Mouse (Mus musculus): ENCODE results near the gene 4921536K21Rik. TPM values are rescaled to one million over a fixed set of nuclear protein-coding genes. Genes with fewer than 3 reads are reported as not detected.
A peak's percentile ranks its signal among the peaks of the same experiment; 100 is the strongest.

Gene 4921536K21Rik
- polyA plus RNA-seq (2012; rRNA removed), result 0.25 and 0.29 TPM in 2 replicates

GRCm38 (mm10) chr11:3894406-3895281, at the start of gene 4921536K21Rik, which contains the start of gene Dusp18:
TSS of gene 4921536K21Rik (minus strand) at chr11:3895098.
TSS of gene Dusp18 (plus strand) at chr11:3895240.
- H3K27ac ChIP-seq (ENCODE audit: insufficient read depth, low read length), result peak within 1 kb of the TSS; percentile 73
- H3K4me3 ChIP-seq (ENCODE audit: insufficient read depth, low read length), result peak within 1 kb of the TSS; percentile 56
- TF ChIP-seq POLR2A (IDR thresholded peaks at IDR 0.05; ENCODE audit: extremely low read depth, insufficient read depth, low read length) (peak; percentile 83), CTCF (IDR thresholded peaks at IDR 0.05; ENCODE audit: extremely low read depth, insufficient read depth, low read length) (no peak)
- H3K4me1 ChIP-seq (ENCODE audit: control insufficient read depth, insufficient read depth, low read length), result peaks cover 2% of the 10 kb centered on the region; the same call in 1 of the 2 replicates

DNA sequence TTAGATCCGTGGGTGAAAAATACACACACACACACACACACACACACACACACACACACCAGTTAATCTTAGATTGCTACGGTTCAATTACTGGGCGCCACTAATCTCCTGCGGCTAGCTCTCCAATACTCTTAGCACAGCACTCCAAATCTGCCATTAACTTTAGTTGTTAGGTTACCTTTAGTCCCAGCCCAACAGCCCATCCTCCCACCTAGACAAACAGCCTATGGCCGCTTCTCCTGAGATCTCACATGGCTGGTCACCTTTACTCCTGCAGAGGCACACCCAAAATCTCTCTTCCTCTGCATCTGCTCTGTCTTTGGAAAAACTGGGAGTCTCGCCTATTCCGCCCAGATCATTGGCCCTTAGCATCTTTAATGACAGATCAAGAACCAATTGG, 46.5 kb upstream of the 4921536K21Rik start:
- Histone ChIP-seq H3K4me1 (ENCODE audit: control insufficient read depth, insufficient read depth, low read length) (no peaks in the 10 kb centered on the region), H3K4me3 (ENCODE audit: insufficient read depth, low read length) (no peak overlapping the region), H3K27ac (ENCODE audit: insufficient read depth, low read length) (no peak overlapping the region)
- TF ChIP-seq POLR2A (IDR thresholded peaks at IDR 0.05; ENCODE audit: extremely low read depth, insufficient read depth, low read length) (no peak), CTCF (IDR thresholded peaks at IDR 0.05; ENCODE audit: extremely low read depth, insufficient read depth, low read length) (no peak)

DNA sequence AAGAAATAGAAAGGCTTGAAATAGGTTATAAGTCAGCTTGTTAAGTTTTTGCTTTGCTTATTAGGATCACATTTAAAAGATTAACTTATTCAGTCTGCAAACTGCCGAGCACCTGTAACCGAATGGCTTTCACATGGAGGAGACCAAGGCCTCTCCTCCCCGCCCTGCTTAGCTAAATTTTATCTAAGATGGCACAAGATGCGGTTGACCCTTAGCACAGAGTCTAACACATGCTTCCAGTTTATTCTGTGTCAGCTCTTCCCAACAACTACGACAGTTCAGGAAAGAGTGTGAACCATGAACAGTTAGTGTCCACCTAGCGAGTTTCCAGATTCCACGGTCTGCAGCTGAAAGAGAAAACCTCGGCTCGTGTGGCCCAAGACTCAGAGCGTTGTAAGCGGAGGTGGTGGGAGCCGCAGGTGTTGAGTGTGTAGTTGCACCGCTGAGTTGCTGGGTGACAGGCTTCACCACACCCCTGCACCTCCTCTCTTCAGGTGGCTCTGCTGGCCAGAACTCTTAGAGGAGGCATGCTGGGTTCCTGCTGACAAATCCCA, 42.5 kb upstream of the 4921536K21Rik start:
- TF ChIP-seq POLR2A (IDR thresholded peaks at IDR 0.05; ENCODE audit: extremely low read depth, insufficient read depth, low read length), result no peak
- no peak for TF ChIP-seq CTCF (IDR thresholded peaks at IDR 0.05; ENCODE audit: extremely low read depth, insufficient read depth, low read length)
- Histone ChIP-seq H3K4me3 (ENCODE audit: insufficient read depth, low read length) (no peak overlapping the region), H3K27ac (ENCODE audit: insufficient read depth, low read length) (no peak overlapping the region), H3K4me1 (ENCODE audit: control insufficient read depth, insufficient read depth, low read length) (no peaks in the 10 kb centered on the region)

DNA sequence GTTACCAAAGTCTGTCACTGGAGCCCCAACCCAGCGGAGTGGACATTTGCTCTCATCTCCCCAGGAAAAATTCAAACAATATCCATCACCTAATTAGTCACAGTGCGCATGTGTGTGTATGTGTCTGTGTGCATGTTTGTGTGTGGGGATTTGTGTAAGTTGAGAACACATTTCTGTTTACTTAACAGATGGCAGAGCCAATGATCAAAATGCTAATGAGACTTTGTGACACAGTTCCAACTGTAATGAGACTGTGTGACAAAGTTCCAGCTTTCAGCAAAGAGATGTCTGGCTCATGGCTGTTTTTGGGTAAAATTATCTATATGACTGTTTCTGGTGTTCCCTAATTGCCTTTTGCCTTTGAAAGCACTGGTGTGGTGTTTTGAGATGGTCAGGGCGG, 41.4 kb upstream of the 4921536K21Rik start:
- no peak overlapping the region for H3K27ac ChIP-seq (ENCODE audit: insufficient read depth, low read length)
- H3K4me1 ChIP-seq (ENCODE audit: control insufficient read depth, insufficient read depth, low read length), result no peaks in the 10 kb centered on the region
- TF ChIP-seq POLR2A (IDR thresholded peaks at IDR 0.05; ENCODE audit: extremely low read depth, insufficient read depth, low read length) (no peak), CTCF (IDR thresholded peaks at IDR 0.05; ENCODE audit: extremely low read depth, insufficient read depth, low read length) (no peak)
- no peak overlapping the region for H3K4me3 ChIP-seq (ENCODE audit: insufficient read depth, low read length)

- H3K4me3 ChIP-seq (ENCODE audit: insufficient read depth, low read length), result no peak overlapping the region
- H3K27ac ChIP-seq (ENCODE audit: insufficient read depth, low read length), result no peak overlapping the region
- TF ChIP-seq CTCF (IDR thresholded peaks at IDR 0.05; ENCODE audit: extremely low read depth, insufficient read depth, low read length) (no peak), POLR2A (IDR thresholded peaks at IDR 0.05; ENCODE audit: extremely low read depth, insufficient read depth, low read length) (no peak)
- H3K4me1 ChIP-seq (ENCODE audit: control insufficient read depth, insufficient read depth, low read length), result no peaks in the 10 kb centered on the region
These were observed 40.2 kb upstream of the 4921536K21Rik start for GRCm38 (mm10) chr11:3935135-3935534.

DNA sequence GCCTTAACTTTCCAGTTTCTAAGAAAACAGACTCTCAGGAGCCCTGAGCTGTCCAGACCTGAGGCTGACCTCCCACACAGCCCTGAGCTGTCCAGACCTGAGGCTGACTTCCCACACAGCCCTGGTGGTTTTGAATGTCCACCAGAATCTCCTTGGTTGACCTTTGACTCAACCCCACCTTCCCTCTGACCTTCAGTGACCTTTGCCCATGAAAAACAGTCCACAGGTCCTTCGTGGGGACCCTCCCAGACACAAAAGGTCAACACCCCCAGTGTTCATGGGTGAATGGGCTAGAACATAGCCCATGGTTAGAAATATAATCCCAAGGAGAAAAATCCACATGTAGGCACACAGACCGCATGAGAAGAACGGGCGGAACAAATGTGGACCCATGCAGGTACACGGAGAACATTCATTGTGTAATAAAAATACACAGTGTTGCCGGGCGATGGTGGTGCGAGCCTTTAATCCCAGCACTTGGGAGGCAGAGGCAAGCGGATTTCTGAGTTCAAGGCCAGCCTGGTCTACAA, 38.9 kb upstream of the 4921536K21Rik start:
- TF ChIP-seq POLR2A (IDR thresholded peaks at IDR 0.05; ENCODE audit: extremely low read depth, insufficient read depth, low read length), result no peak
- TF ChIP-seq CTCF (IDR thresholded peaks at IDR 0.05; ENCODE audit: extremely low read depth, insufficient read depth, low read length), result no peak
- Histone ChIP-seq H3K4me1 (ENCODE audit: control insufficient read depth, insufficient read depth, low read length) (no peaks in the 10 kb centered on the region), H3K27ac (ENCODE audit: insufficient read depth, low read length) (no peak overlapping the region), H3K4me3 (ENCODE audit: insufficient read depth, low read length) (no peak overlapping the region)

DNA sequence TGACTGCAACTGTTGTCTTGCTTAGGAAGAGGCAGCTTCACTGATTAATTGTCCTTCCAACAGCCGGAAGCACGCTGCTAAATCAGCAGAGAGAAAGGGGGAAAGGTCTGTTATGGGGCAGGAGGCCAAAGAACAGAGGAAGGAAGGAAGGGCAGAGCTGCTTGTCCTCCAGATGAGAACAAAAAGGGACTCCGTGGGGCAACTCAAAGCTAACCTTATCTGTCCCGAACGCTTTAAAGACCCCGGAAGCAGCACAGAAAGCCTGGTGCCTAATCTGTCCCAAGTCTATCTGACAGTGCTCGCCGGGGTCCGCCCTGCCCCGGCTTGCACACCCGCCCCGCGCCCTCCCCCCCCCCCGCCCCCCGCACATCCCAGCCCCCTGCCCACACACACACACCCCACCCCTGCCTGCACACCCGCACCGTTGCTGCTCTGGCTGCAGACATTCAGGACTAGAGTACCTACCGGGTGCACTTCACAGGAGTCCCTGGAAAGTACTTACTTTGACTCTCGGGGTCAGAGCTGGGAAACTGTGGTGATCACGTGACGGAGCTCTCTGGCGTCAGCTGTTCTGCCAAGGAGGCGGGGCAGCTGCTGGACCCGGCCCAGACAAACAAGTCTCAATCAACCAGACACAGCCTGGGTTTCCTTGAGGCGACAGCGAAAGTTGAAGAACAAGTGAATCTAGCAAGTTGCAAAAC, 36.8 kb upstream of the 4921536K21Rik start, which contains the start of gene Tcn2:
TSS of gene Tcn2 (minus strand) at position 649 of the 701 bp plus-strand sequence.
- peak within 1 kb of the TSS; percentile 28 for H3K4me3 ChIP-seq (ENCODE audit: insufficient read depth, low read length)
- no peak for TF ChIP-seq CTCF (IDR thresholded peaks at IDR 0.05; ENCODE audit: extremely low read depth, insufficient read depth, low read length)
- no peak within 1 kb of the TSS for H3K27ac ChIP-seq (ENCODE audit: insufficient read depth, low read length)
- no peaks in the 10 kb centered on the region for H3K4me1 ChIP-seq (ENCODE audit: control insufficient read depth, insufficient read depth, low read length)

GRCm38 (mm10) chr11:3930931-3931330, 36.0 kb upstream of the 4921536K21Rik start:
- Histone ChIP-seq H3K27ac (ENCODE audit: insufficient read depth, low read length) (no peak overlapping the region), H3K4me1 (ENCODE audit: control insufficient read depth, insufficient read depth, low read length) (no peaks in the 10 kb centered on the region), H3K4me3 (ENCODE audit: insufficient read depth, low read length) (no peak overlapping the region; the same call in 1 of the 2 replicates)
- TF ChIP-seq CTCF (IDR thresholded peaks at IDR 0.05; ENCODE audit: extremely low read depth, insufficient read depth, low read length) (no peak), POLR2A (IDR thresholded peaks at IDR 0.05; ENCODE audit: extremely low read depth, insufficient read depth, low read length) (no peak)

DNA sequence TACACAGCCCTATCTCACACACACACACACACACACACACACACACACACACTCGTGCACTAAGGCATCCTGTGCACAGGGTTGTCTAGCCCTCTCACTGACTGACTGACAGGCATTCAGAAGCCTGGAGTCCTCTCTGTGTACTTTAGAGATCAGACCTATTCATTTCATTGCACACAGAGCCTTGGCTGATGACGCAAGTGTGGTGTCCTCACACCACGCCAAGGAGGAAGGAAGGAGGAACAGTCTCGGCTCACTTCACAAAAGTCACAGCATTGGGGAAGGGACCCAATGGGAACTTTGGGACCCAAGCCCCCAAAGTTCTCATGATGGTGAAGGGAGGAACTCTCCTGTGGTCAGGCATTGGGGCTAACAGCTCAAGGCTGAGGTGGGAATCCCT, 35.1 kb upstream of the 4921536K21Rik start:
- no peak for TF ChIP-seq POLR2A (IDR thresholded peaks at IDR 0.05; ENCODE audit: extremely low read depth, insufficient read depth, low read length)
- H3K4me1 ChIP-seq (ENCODE audit: control insufficient read depth, insufficient read depth, low read length), result no peaks in the 10 kb centered on the region
- no peak overlapping the region for H3K27ac ChIP-seq (ENCODE audit: insufficient read depth, low read length)
- no peak overlapping the region for H3K4me3 ChIP-seq (ENCODE audit: insufficient read depth, low read length)

Data from cortical plate, adult 2 months (tissue).